Mouse (Mus musculus) CH12.LX (cell line): ENCODE data around the gene Lep.

ENCODE experiments used
- CTCF ChIP-seq, 2 experiments: IDR thresholded peaks in 1 of 2; conservative IDR thresholded peaks in 1 of 2; 2 replicates each; pipeline ENCODE4 v1.5.1; 2011 to 2012; ENCODE audit warnings: low read depth in 2 of 2, low read length in 2 of 2, improper control_type of control experiment in 1 of 2, inconsistent platforms in 1 of 2, mild to moderate bottlenecking in 1 of 2, moderate library complexity in 1 of 2
- HCFC1 ChIP-seq: IDR thresholded peaks from 2 replicates; pipeline ENCODE4 v1.6.1; 2012; ENCODE audit warnings: low read depth, mild to moderate bottlenecking, inconsistent platforms, low read length, improper control_type of control experiment
- KAT2A ChIP-seq: IDR thresholded peaks from 2 replicates; pipeline ENCODE4 v1.6.1; 2012; ENCODE audit warnings: low read length, improper control_type of control experiment, inconsistent platforms; ENCODE audit not compliant: insufficient replicate concordance
- MAFK ChIP-seq: IDR thresholded peaks from 2 replicates; pipeline ENCODE4 v1.6.1; 2011; ENCODE audit warnings: low read length, improper control_type of control experiment; ENCODE audit not compliant: insufficient replicate concordance
- MAX ChIP-seq: IDR thresholded peaks from 2 replicates; pipeline ENCODE4 v1.6.1; 2011; ENCODE audit warnings: low read length, improper control_type of control experiment
- NELFE ChIP-seq: IDR thresholded peaks from 2 replicates; pipeline ENCODE4 v1.6.1; 2011; ENCODE audit warnings: low read depth, low read length, improper control_type of control experiment
- POLR2A ChIP-seq: IDR thresholded peaks from 2 replicates; pipeline ENCODE4 v1.6.1; 2011; ENCODE audit warnings: low read depth, mild to moderate bottlenecking, improper control_type of control experiment, low read length
- SIN3A ChIP-seq: IDR thresholded peaks from 2 replicates; pipeline ENCODE4 v1.6.1; 2012; ENCODE audit warnings: low read length, improper control_type of control experiment, inconsistent platforms
- TBP ChIP-seq: conservative IDR thresholded peaks from 2 replicates; pipeline ENCODE4 v1.6.1; 2011; ENCODE audit warnings: low read depth, low read length, improper control_type of control experiment
- USF2 ChIP-seq: conservative IDR thresholded peaks from 2 replicates; pipeline ENCODE4 v1.6.1; 2011; ENCODE audit warnings: low read depth, low read length, improper control_type of control experiment

- TF ChIP-seq CTCF (conservative IDR thresholded peaks at IDR 0.05 in 1 of 2, IDR thresholded peaks at IDR 0.05 in 1 of 2; ENCODE audit: low read depth in 2 of 2, low read length in 2 of 2), result no peak
- TF ChIP-seq TBP, result no peak
- TF ChIP-seq NELFE, result no peak
- no peak for TF ChIP-seq SIN3A
- TF ChIP-seq POLR2A, result no peak
- no peak for TF ChIP-seq USF2
- TF ChIP-seq KAT2A, result no peak
- no peak for TF ChIP-seq MAFK
- no peak for TF ChIP-seq MAX
- TF ChIP-seq HCFC1, result no peak
These were observed 28.8 kb upstream of the Lep start for GRCm38 (mm10) chr6:29031216-29031615.
